Mouse (Mus musculus) kidney, postnatal 14 days (tissue): Measurements from ENCODE around the gene Kctd8.

Source experiments
- DNase-seq: peaks from one replicate; pipeline ENCODE4 v3.0.0; 2022; ENCODE audit warnings: mixed read lengths

Kctd8 gene

GRCm38 (mm10) chr5:69156489-69156888 is 185.0 kb downstream of the Kctd8 start:
- DNase-seq = no peak

GRCm38 (mm10) chr5:69145827-69146226 is 195.7 kb downstream of the Kctd8 start:
- DNase-seq = no peak

- no peak for DNase-seq
Measured at GRCm38 (mm10) chr5:69141082-69141481, 200.4 kb downstream of the Kctd8 start.

- no peak for DNase-seq
Measured at GRCm38 (mm10) chr5:69108718-69109117, 232.8 kb downstream of the Kctd8 start.

- no peak for DNase-seq
Measured at GRCm38 (mm10) chr5:69088912-69089311, 252.6 kb downstream of the Kctd8 start.
